ENCODE assay signal across 18 mouse cellular contexts in genomic region chr2:162332066-162332683, GRCm38 (mm10).
"Had no signal": no experiment of that assay in that cellular context is flagged by ENCODE, and none has a peak within 500 bp of the region (broad histone marks: within the 10 kb centered on the region; RNA-seq: fewer than 3 reads in every experiment).

No protein-coding gene starts in this region.

- H3K27ac ChIP-seq: layer of hippocampus, adult 2 months; limb, embryonic 12.5 days; liver, embryonic 13.5 days; lung, embryonic 15.5 days; macrophage; neural tube, embryonic 13.5 days; stomach, embryonic 15.5 days had no signal

- H3K4me3 ChIP-seq: layer of hippocampus, adult 2 months; limb, embryonic 12.5 days; liver, embryonic 13.5 days; lung, embryonic 15.5 days; megakaryocyte, embryonic 14.5 days; neural tube, embryonic 13.5 days; stomach, embryonic 15.5 days had no signal

- H3K4me1 ChIP-seq: limb, embryonic 12.5 days; liver, embryonic 13.5 days; lung, embryonic 15.5 days; megakaryocyte, embryonic 14.5 days; stomach, embryonic 15.5 days had no signal

- ATAC-seq: liver, postnatal 0 days; midbrain, embryonic 16.5 days had no signal

- DNase-seq: kidney, adult 18-20 months; kidney, postnatal 10 days; kidney, postnatal 4 days; liver; liver, embryonic 13.5 days; liver, postnatal 0 days; lung, postnatal 14 days; right cerebral cortex, postnatal 14 days; thymus, adult 2 months; thymus, postnatal 25 days had no signal

- H3K9me3 ChIP-seq: limb, embryonic 12.5 days; liver, embryonic 13.5 days; lung, embryonic 15.5 days; neural tube, embryonic 13.5 days; stomach, embryonic 15.5 days had no signal

- H3K9ac ChIP-seq: limb, embryonic 12.5 days; liver, embryonic 13.5 days; liver, postnatal 0 days; lung, embryonic 15.5 days; neural tube, embryonic 13.5 days; stomach, embryonic 15.5 days had no signal

- H3K36me3 ChIP-seq: limb, embryonic 12.5 days; liver, embryonic 13.5 days; lung, embryonic 15.5 days; neural tube, embryonic 13.5 days; stomach, embryonic 15.5 days had no signal

- H3K27me3 ChIP-seq: limb, embryonic 12.5 days; liver, embryonic 13.5 days; lung, embryonic 15.5 days; megakaryocyte, embryonic 14.5 days; neural tube, embryonic 13.5 days; stomach, embryonic 15.5 days had no signal

- H3K4me2 ChIP-seq: limb, embryonic 12.5 days; liver, embryonic 13.5 days; lung, embryonic 15.5 days; neural tube, embryonic 13.5 days; stomach, embryonic 15.5 days had no signal
